Mouse (Mus musculus) liver, embryonic 14.5 days (tissue): ENCODE measurements around the gene Chchd3.

Experiments used
- CTCF ChIP-seq: IDR thresholded peaks from 2 replicates; pipeline ENCODE4 v1.5.1; 2016; ENCODE audit warnings: antibody characterized with exemption, low read depth, control low read depth
- EP300 ChIP-seq: IDR thresholded peaks from 2 replicates; pipeline ENCODE4 v1.6.1; 2016; ENCODE audit warnings: antibody characterized with exemption, low read depth

DNA sequence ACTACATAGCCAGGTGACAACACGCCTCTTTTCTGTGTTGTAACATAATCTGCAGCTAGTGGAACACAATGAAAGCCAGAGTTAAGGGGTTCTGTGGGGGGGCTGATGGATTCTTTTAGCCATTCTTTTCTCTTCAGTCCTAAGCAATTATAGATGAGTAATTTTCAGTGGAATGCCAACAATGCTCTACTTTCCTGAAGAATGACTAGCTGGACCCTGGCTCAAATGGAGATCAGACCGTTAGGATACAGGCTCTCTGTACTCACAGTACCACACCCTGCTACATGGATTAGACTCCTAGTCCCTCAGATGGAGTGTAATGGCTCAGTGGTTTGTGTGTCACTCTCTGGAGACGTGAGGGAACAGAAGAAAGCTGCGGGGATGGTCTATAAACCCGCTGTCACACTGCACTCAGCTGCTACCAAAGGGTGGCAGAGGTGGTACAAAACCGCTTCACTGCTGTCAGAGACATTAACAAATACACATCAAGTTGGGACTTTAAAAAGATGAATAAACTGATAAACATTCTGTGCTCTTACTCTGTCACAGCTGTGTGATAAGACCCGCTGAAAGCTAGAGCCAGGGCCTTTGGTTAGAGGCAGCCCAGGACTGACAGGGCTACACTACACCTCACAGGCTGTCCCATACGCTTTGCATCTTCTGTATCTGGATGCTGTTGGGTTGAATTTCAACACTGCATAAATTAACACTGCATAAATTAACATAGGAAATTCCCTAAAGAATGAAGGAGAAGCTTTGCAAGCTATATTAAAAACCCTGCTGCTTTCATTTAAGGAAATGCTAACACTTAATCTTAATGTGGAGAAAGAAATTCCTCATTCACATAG, 264.2 kb downstream of the Chchd3 start:
- TF ChIP-seq CTCF = no peak
- no peak for TF ChIP-seq EP300
